Mouse (Mus musculus): Measurements from ENCODE around the gene Sprr2a2. TPM values are rescaled to one million over a fixed set of nuclear protein-coding genes. Genes with fewer than 3 reads are reported as not detected.
"Not testable (repeated sequence)": the region's sequence is repeated elsewhere in the genome, so short reads cannot be mapped to it uniquely, and the experiment has no call there.

Sprr2a2 gene
- total RNA-seq, 2 experiments from 2014 or later = not detected

GRCm38 (mm10) chr3:92273504-92273903 lies 57.8 kb downstream of the Sprr2a2 start:
- DNase-seq (ENCODE audit: low spot score in 2 of 2) = not testable (repeated sequence)

- DNase-seq (ENCODE audit: low spot score in 2 of 2) = not testable (repeated sequence)
Observed at GRCm38 (mm10) chr3:92274018-92274417, 58.3 kb downstream of the Sprr2a2 start.

- not testable (repeated sequence) for DNase-seq (ENCODE audit: low spot score in 2 of 2)
Observed at GRCm38 (mm10) chr3:92279663-92280062, 63.9 kb downstream of the Sprr2a2 start.

GRCm38 (mm10) chr3:92280963-92281606 lies 65.4 kb downstream of the Sprr2a2 start:
- not testable (repeated sequence) for DNase-seq (ENCODE audit: low spot score in 2 of 2)

GRCm38 (mm10) chr3:92285101-92285500 lies 69.4 kb downstream of the Sprr2a2 start, which contains the start of gene Sprr2a3:
TSS of gene Sprr2a3 (plus strand) at chr3:92285417.
- DNase-seq (ENCODE audit: low spot score in 2 of 2) = not testable (repeated sequence)

- not testable (repeated sequence) for DNase-seq (ENCODE audit: low spot score in 2 of 2)
Observed at GRCm38 (mm10) chr3:92288489-92288888, 72.8 kb downstream of the Sprr2a2 start.

Other genes starting within 250 kb of the Sprr2a2 start
- gene Pglyrp3, start 201.3 kb upstream of the Sprr2a2 start, total RNA-seq (2021) = not detected
- 1 to 10 TPM; 2.7 to 3.1 TPM for gene Lor, start 132.8 kb upstream of the Sprr2a2 start, total RNA-seq (2021)
- gene Prr9, start 92.0 kb upstream of the Sprr2a2 start, total RNA-seq (2021) = not detected
- gene Lelp1, start 73.2 kb upstream of the Sprr2a2 start, total RNA-seq (2021) = not detected
- not detected for gene Sprr2a1, start 121 bp upstream of the Sprr2a2 start, total RNA-seq (2021)
- gene Sprr2a3, start 69.5 kb downstream of the Sprr2a2 start, total RNA-seq (2021) = not detected
- gene Sprr2b, start 100.7 kb downstream of the Sprr2a2 start, total RNA-seq (2021) = not detected
- gene Sprr2d, start 123.2 kb downstream of the Sprr2a2 start, total RNA-seq (2021) = not detected
- gene Sprr2e, start 136.2 kb downstream of the Sprr2a2 start, total RNA-seq (2021) = not detected
- gene Sprr2f, start 149.3 kb downstream of the Sprr2a2 start, total RNA-seq (2021) = not detected
- not detected for gene Sprr2h, start 169.8 kb downstream of the Sprr2a2 start, total RNA-seq (2021)
- gene Sprr2i, start 192.1 kb downstream of the Sprr2a2 start, total RNA-seq (2021) = not detected
- gene Sprr2j-ps, start 202.2 kb downstream of the Sprr2a2 start, total RNA-seq (2021) = not detected
- gene Gm9774, start 213.5 kb downstream of the Sprr2a2 start, total RNA-seq (2021) = 1 to 10 TPM; 2.3 to 2.9 TPM
- not detected for gene Sprr2k, start 216.7 kb downstream of the Sprr2a2 start, total RNA-seq (2021)
- gene Sprr1b, start 222.9 kb downstream of the Sprr2a2 start, total RNA-seq (2021) = not detected
- gene Sprr3, start 242.8 kb downstream of the Sprr2a2 start, total RNA-seq (2021) = not detected